Mouse (Mus musculus) bone marrow macrophage, adult 2 months (primary cell): ENCODE measurements at regions not wholly inside any gene's neighbourhood (a gene's known extent, or its start where the extent isn't known, plus 50 kb on each side); places are given as distances from the start of the nearest gene placed in this dataset.

Experiments
- CTCF ChIP-seq: IDR thresholded peaks from 2 replicates; pipeline ENCODE4 v1.5.1; 2012; ENCODE audit warnings: low read depth, mild to moderate bottlenecking, low read length, moderate library complexity
- POLR2A ChIP-seq: IDR thresholded peaks from 2 replicates; pipeline ENCODE4 v1.6.1; 2012; ENCODE audit warnings: mild to moderate bottlenecking, low read depth, low read length, borderline replicate concordance

DNA sequence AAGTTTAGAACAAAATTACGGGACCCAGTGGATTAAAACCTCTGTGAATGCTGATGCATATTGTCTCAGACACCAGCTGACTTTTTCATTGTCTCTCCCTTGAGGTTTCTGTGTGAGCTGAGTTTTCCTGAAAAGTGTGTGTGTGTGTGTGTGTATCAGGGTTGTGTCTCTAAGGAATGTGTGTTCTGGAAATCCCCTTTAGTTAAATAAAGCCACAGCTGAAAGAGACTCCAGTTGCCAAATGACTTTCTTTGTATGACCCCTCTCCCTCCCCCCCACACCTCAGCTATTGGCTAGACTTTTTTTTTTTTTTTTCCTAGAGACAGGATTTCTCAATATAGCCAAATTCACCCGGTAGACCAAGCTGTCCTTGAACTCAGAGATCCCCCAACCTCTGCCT, 119.5 kb upstream of the Nmur2 start:
- TF ChIP-seq CTCF (no peak), POLR2A (no peak)
